Mouse (Mus musculus): ENCODE measurements at regions not wholly inside any gene's neighbourhood (a gene's known extent, or its start where the extent isn't known, plus 50 kb on each side); places are given as distances from the start of the nearest gene placed in this dataset.

GRCm38 (mm10) chr13:51972656-51973310 lies 126.3 kb downstream of the Gadd45g start:
- no peak for DNase-seq (ENCODE audit: low read depth, low spot score)

GRCm38 (mm10) chr13:51973461-51973860 lies 127.0 kb downstream of the Gadd45g start:
- no peak for DNase-seq (ENCODE audit: low read depth, low spot score)

GRCm38 (mm10) chr13:51974101-51974500 lies 127.6 kb downstream of the Gadd45g start:
- DNase-seq (ENCODE audit: low read depth, low spot score), result no peak

GRCm38 (mm10) chr13:51975330-51975729 lies 128.9 kb downstream of the Gadd45g start:
- DNase-seq (ENCODE audit: low read depth, low spot score), result no peak

GRCm38 (mm10) chr13:51975801-51976601 lies 129.5 kb downstream of the Gadd45g start:
- no peak for DNase-seq (ENCODE audit: low read depth, low spot score)

GRCm38 (mm10) chr13:51976620-51977214 lies 130.2 kb downstream of the Gadd45g start:
- DNase-seq (ENCODE audit: low read depth, low spot score), result no peak

GRCm38 (mm10) chr13:51979301-51979977 lies 133.0 kb downstream of the Gadd45g start:
- no peak for DNase-seq (ENCODE audit: low read depth, low spot score)

GRCm38 (mm10) chr13:51980344-51980743 lies 133.9 kb downstream of the Gadd45g start:
- no peak for DNase-seq (ENCODE audit: low read depth, low spot score)

GRCm38 (mm10) chr13:51983002-51983401 lies 136.5 kb downstream of the Gadd45g start:
- DNase-seq (ENCODE audit: low read depth, low spot score), result no peak

- DNase-seq (ENCODE audit: low read depth, low spot score), result no peak
Observed at GRCm38 (mm10) chr13:51983575-51983974, 137.1 kb downstream of the Gadd45g start.

GRCm38 (mm10) chr13:51991339-51991738 lies 144.9 kb downstream of the Gadd45g start:
- DNase-seq (ENCODE audit: low read depth, low spot score), result no peak

- no peak for DNase-seq (ENCODE audit: low read depth, low spot score)
Observed at GRCm38 (mm10) chr13:51992878-51993277, 146.4 kb downstream of the Gadd45g start.

- no peak for DNase-seq (ENCODE audit: low read depth, low spot score)
Observed at GRCm38 (mm10) chr13:51996163-51996562, 149.7 kb downstream of the Gadd45g start.

- DNase-seq (ENCODE audit: low read depth, low spot score), result no peak
Observed at GRCm38 (mm10) chr13:51998542-51998941, 152.1 kb downstream of the Gadd45g start.

GRCm38 (mm10) chr13:52001811-52002210 lies 155.3 kb downstream of the Gadd45g start:
- DNase-seq (ENCODE audit: low read depth, low spot score), result no peak

GRCm38 (mm10) chr13:52003946-52004539 lies 157.6 kb downstream of the Gadd45g start:
- DNase-seq (ENCODE audit: low read depth, low spot score), result no peak

- no peak for DNase-seq (ENCODE audit: low read depth, low spot score)
Observed at GRCm38 (mm10) chr13:52007585-52008395, 161.3 kb downstream of the Gadd45g start.

GRCm38 (mm10) chr13:52009231-52009630 lies 162.8 kb downstream of the Gadd45g start:
- no peak for DNase-seq (ENCODE audit: low read depth, low spot score)

GRCm38 (mm10) chr13:52009766-52010165 lies 163.3 kb downstream of the Gadd45g start:
- DNase-seq (ENCODE audit: low read depth, low spot score), result no peak

- DNase-seq (ENCODE audit: low read depth, low spot score), result no peak
Observed at GRCm38 (mm10) chr13:52011001-52011400, 164.5 kb downstream of the Gadd45g start.

GRCm38 (mm10) chr13:52013182-52013581 lies 166.7 kb downstream of the Gadd45g start:
- DNase-seq (ENCODE audit: low read depth, low spot score), result no peak
